Mouse (Mus musculus): ENCODE measurements around the gene Hnrnpa2b1. TPM values are rescaled to one million over a fixed set of nuclear protein-coding genes. Genes with fewer than 3 reads are reported as not detected.
A peak's percentile ranks its signal among the peaks of the same experiment; 100 is the strongest.

Hnrnpa2b1 gene
- polyA plus RNA-seq, 1 experiment, result 37.4 TPM

DNA sequence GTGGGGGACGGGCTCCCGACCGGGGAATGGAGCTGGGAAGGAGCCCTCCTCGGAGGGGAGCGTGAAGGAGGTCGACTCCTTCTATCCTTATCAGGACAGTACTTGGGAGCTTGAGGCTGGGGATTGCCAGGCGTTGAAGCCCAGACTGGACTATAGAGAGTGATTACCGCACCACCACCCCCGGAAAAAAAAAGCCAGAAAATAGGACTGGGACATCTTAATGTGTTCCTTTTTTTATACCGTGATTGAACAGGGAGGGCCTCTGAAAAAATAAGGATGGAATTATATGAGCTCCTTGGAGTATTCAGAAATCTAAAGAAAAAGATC, 1.4 kb upstream of the Hnrnpa2b1 start:
- TF ChIP-seq TAL1 (IDR thresholded peaks at IDR 0.05; ENCODE audit: low read length), result no peak
- TF ChIP-seq GATA1 (IDR thresholded peaks at IDR 0.05; ENCODE audit: low read length), result no peak
- Histone ChIP-seq H3K36me3 (ENCODE audit: control insufficient read depth) (peaks cover 72% of the 10 kb centered on the region), H3K4me1 (ENCODE audit: control insufficient read depth) (peaks cover 44% of the 10 kb centered on the region), H3K9me3 (ENCODE audit: control insufficient read depth, low read length) (no peaks in the 10 kb centered on the region), H3K4me3 (replicated peaks) (peak overlapping the region; percentile 100), H3K27me3 (ENCODE audit: control insufficient read depth) (no peaks in the 10 kb centered on the region)

DNA sequence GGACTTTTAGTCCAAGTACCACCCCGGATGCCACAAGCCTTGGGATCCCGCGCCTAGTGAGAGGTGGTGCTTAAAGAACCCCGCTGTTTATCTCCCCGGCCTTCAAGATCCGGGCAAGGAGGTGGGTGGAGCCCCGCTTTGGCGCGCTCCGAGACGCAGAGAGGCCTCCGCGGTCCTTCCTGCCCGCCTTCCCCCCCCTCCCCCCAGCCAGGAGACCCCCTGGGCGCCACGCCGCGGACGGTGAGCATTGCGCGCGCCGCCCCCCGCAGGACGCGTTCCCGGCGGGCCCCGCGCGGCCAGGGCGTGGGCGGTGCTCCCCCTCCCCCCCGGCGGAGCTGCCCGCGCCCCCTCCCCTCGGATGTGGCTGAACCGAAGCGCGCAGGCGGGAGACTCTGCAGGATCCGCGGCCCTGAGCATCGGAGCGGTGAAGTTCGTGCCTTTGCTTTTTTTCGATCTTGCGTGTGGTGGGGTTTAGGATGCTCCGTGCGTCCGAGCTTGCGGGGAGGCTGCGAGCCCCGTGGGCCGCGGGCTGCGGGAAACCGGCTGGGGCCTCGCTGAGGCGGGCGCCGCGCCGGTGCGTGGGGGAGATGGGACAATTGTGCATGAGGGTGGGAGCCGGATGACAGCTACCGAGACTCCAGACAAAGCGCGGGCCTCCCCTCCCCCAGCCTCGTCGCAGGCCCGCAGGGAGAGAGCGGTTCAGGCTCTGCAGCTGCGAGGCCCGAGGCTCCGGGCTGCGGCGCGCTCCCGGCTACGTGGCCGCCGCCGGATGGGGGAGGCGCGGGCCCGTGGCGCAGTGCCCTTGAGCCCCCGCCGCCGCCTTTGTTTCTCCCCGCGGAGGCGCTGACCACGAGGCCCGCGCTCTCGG, 851 bp upstream of the Hnrnpa2b1 start, which contains the start of gene Cbx3:
TSS of gene Cbx3 (plus strand) at position 50 of the 868 bp plus-strand sequence.
- H3K36me3 ChIP-seq (ENCODE audit: control insufficient read depth), result peaks cover 72% of the 10 kb centered on the region

GRCm38 (mm10) chr6:51468891-51469561, 668 bp downstream of the Hnrnpa2b1 start:
- Histone ChIP-seq H3K9me3 (ENCODE audit: control insufficient read depth, low read length) (no peaks in the 10 kb centered on the region), H3K36me3 (ENCODE audit: control insufficient read depth) (peaks cover 72% of the 10 kb centered on the region), H3K4me3 (replicated peaks) (peak overlapping the region; percentile 100), H3K27me3 (ENCODE audit: control insufficient read depth) (no peaks in the 10 kb centered on the region), H3K4me1 (ENCODE audit: control insufficient read depth) (peaks cover 44% of the 10 kb centered on the region)
- no peak for TF ChIP-seq TAL1 (IDR thresholded peaks at IDR 0.05; ENCODE audit: low read length)
- no peak for TF ChIP-seq GATA1 (IDR thresholded peaks at IDR 0.05; ENCODE audit: low read length)

More for the DNA sequence above, 851 bp upstream of the Hnrnpa2b1 start, which contains the start of gene Cbx3:
- TF ChIP-seq TAL1 (IDR thresholded peaks at IDR 0.05; ENCODE audit: low read length) (no peak), GATA1 (IDR thresholded peaks at IDR 0.05; ENCODE audit: low read length) (peak; percentile 37)
- no peaks in the 10 kb centered on the region for H3K27me3 ChIP-seq (ENCODE audit: control insufficient read depth)
- H3K4me3 ChIP-seq (replicated peaks), result peak within 1 kb of the TSS; percentile 100
- H3K4me1 ChIP-seq (ENCODE audit: control insufficient read depth), result peaks cover 45% of the 10 kb centered on the region
- H3K9me3 ChIP-seq (ENCODE audit: control insufficient read depth, low read length), result no peaks in the 10 kb centered on the region

DNA sequence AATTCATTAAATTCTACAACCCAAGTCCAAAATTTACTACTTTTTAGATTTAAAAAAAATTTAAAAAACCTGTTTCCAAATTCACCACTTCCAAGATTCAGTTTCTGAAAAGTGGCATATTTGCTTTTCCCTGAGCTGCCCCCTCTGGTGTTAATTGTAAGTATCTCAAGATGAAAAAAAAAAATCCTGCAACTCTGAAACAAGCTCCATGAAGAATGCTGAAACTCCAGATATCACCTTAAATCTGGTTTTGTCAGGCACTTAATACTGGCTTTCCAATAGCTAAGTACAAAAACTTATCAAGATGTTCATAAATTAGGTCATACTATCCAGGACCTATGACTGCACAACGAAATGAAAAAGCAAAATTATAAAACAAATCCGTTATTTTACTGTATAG, 2.0 kb downstream of the Hnrnpa2b1 start:
- no peak for TF ChIP-seq GATA1 (IDR thresholded peaks at IDR 0.05; ENCODE audit: low read length)
- TF ChIP-seq TAL1 (IDR thresholded peaks at IDR 0.05; ENCODE audit: low read length), result no peak

DNA sequence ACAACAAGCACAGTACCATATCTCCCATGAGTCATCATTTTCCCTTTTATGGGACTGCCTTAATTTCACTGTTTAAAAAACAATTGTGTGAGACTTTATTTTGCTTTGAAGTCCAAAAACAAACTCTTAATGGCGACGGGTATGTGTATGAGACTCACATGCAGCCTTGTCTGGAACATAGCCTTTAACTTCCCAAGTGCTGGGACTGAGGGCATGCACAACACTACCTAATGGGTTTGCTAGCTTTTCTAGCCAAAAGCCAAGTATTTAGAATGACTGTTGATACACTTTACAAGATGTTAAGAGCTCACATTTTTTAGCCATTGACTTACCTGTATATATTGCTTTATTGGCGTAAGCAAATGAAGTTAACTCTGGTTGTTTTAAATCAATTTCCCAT, 9.3 kb downstream of the Hnrnpa2b1 start:
- Histone ChIP-seq H3K27me3 (ENCODE audit: control insufficient read depth) (no peaks in the 10 kb centered on the region), H3K4me1 (ENCODE audit: control insufficient read depth) (peaks cover 13% of the 10 kb centered on the region), H3K36me3 (ENCODE audit: control insufficient read depth) (peaks cover 86% of the 10 kb centered on the region), H3K4me3 (replicated peaks) (no peak overlapping the region), H3K9me3 (ENCODE audit: control insufficient read depth, low read length) (no peaks in the 10 kb centered on the region)
- TF ChIP-seq GATA1 (IDR thresholded peaks at IDR 0.05; ENCODE audit: low read length), result no peak
- TF ChIP-seq TAL1 (IDR thresholded peaks at IDR 0.05; ENCODE audit: low read length), result no peak

More for the DNA sequence above, 2.0 kb downstream of the Hnrnpa2b1 start:
- Histone ChIP-seq H3K4me3 (replicated peaks) (peak overlapping the region; percentile 100), H3K9me3 (ENCODE audit: control insufficient read depth, low read length) (no peaks in the 10 kb centered on the region), H3K27me3 (ENCODE audit: control insufficient read depth) (no peaks in the 10 kb centered on the region), H3K36me3 (ENCODE audit: control insufficient read depth) (peaks cover 72% of the 10 kb centered on the region), H3K4me1 (ENCODE audit: control insufficient read depth) (peaks cover 36% of the 10 kb centered on the region)

GRCm38 (mm10) chr6:51460021-51460360, 9.7 kb downstream of the Hnrnpa2b1 start:
- H3K9me3 ChIP-seq (ENCODE audit: control insufficient read depth, low read length), result no peaks in the 10 kb centered on the region
- peaks cover 12% of the 10 kb centered on the region for H3K4me1 ChIP-seq (ENCODE audit: control insufficient read depth)
- H3K4me3 ChIP-seq (replicated peaks), result no peak overlapping the region
- TF ChIP-seq TAL1 (IDR thresholded peaks at IDR 0.05; ENCODE audit: low read length) (no peak), GATA1 (IDR thresholded peaks at IDR 0.05; ENCODE audit: low read length) (no peak)
- no peaks in the 10 kb centered on the region for H3K27me3 ChIP-seq (ENCODE audit: control insufficient read depth)
- H3K36me3 ChIP-seq (ENCODE audit: control insufficient read depth), result peaks cover 82% of the 10 kb centered on the region

DNA sequence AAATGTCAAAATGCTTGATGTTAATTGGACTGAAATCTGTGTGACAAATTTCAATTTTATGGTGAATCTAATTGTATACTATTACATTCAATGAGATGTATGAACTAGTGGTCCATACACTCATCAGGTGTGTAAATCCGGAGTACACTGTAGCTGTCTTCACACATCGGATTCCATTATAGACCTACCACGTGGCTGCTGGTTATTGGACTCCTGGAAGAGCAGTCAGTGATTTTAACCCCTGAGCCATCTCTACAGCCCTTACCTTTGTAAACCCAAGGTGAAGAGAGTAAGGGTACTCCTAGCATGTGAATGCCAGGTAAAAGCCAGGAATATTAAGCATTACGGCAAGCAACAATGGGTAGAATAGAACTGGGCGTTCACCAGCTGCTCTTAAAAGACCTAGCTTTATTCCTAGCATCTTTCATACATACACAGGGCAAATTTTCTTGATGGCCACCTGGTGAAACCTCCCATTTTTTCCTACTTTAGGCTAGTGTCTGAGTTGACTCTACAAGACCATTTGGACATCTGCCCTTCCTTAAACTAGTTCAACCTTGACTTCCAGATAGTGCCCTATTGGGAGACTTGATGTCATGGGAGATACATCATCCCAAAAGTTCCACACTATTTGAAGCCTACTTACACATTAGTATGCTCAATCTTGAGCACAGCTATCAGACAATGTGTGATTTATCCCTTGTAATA, 10.2 kb downstream of the Hnrnpa2b1 start:
- Histone ChIP-seq H3K27me3 (ENCODE audit: control insufficient read depth) (no peaks in the 10 kb centered on the region), H3K4me1 (ENCODE audit: control insufficient read depth) (peaks cover 14% of the 10 kb centered on the region), H3K36me3 (ENCODE audit: control insufficient read depth) (peaks cover 77% of the 10 kb centered on the region), H3K4me3 (replicated peaks) (no peak overlapping the region), H3K9me3 (ENCODE audit: control insufficient read depth, low read length) (no peaks in the 10 kb centered on the region)
- TF ChIP-seq GATA1 (IDR thresholded peaks at IDR 0.05; ENCODE audit: low read length), result no peak
- no peak for TF ChIP-seq TAL1 (IDR thresholded peaks at IDR 0.05; ENCODE audit: low read length)

DNA sequence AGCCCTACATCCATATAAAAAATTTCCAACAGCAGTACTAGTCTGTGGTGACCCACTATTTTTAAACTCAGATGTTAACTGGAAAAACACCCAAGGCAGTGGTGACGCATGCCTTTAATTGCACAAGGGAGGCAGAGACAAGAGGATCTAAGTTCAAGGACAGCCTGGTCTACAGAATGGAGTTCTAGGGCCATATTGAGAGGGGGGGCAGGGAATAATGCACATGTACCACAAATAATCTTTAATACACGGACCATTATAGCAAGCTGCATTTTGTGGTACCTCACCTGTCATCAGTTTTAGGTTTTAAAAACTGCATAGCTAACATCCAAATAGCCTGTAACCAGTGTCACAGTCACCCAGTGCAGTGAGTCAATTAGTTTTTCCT, 10.8 kb downstream of the Hnrnpa2b1 start:
- TF ChIP-seq TAL1 (IDR thresholded peaks at IDR 0.05; ENCODE audit: low read length) (no peak), GATA1 (IDR thresholded peaks at IDR 0.05; ENCODE audit: low read length) (no peak)
- Histone ChIP-seq H3K36me3 (ENCODE audit: control insufficient read depth) (peaks cover 71% of the 10 kb centered on the region), H3K4me1 (ENCODE audit: control insufficient read depth) (peaks cover 13% of the 10 kb centered on the region), H3K27me3 (ENCODE audit: control insufficient read depth) (no peaks in the 10 kb centered on the region; the same call in 1 of the 2 replicates), H3K4me3 (replicated peaks) (no peak overlapping the region), H3K9me3 (ENCODE audit: control insufficient read depth, low read length) (no peaks in the 10 kb centered on the region)

Data from erythroblast, embryonic 14.5 days (primary cell).